Mouse (Mus musculus): Measurements from ENCODE around the gene Mme.

Gene Mme

DNA sequence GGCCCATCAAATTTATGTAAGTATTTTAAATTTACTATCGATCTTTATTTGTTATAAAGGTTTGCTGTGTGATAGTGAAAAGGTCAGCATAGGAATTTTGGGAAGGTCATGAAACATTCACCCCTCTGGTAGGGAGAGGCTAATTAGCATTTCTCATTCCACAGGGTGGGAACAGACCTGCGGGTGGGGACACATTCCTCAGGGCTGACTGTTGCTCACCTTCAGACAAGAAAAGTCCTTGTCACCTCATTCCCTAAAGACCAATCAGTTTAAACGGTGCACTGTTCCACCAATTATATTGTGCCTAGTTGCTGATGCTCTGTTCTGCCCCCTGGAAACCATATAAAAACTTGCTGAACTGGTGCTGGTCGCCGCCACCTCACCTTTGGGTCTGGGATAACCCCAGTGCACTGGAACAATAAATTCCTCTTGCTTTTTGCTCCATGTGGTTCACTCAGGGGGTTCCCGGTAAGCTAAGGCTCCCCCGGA lies at the start of gene Mme:
Gene Mme (plus strand): TSS at position 439 of the 489 bp plus-strand sequence.
- no peak for DNase-seq (ENCODE audit: low spot score in 2 of 2)

GRCm38 (mm10) chr3:63196565-63196964 lies 44.8 kb upstream of the Mme start:
- DNase-seq (ENCODE audit: low spot score in 2 of 2): no peak

DNA sequence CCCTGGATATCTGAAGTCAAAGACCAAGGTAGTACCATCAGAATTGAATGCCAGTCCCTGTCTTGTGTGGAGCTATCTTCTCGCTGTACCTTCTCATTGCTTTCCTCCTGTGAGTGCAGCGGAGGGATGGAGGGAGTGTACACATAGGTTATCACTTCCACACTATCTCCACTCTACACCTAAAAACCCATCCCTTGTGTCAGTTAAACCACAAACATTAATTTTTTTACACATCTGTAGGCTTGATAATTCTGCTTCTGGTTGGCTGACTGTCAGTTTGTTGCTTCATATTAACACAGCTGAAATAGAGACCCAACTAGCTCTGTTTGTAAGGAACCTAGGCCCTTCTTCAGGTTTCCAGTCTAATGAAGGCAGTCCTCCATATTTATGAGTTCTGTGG lies 43.3 kb upstream of the Mme start:
- DNase-seq (ENCODE audit: low spot score in 2 of 2): no peak

GRCm38 (mm10) chr3:63221867-63222591 lies 19.3 kb upstream of the Mme start:
- no peak for DNase-seq (ENCODE audit: low spot score in 2 of 2)

DNA sequence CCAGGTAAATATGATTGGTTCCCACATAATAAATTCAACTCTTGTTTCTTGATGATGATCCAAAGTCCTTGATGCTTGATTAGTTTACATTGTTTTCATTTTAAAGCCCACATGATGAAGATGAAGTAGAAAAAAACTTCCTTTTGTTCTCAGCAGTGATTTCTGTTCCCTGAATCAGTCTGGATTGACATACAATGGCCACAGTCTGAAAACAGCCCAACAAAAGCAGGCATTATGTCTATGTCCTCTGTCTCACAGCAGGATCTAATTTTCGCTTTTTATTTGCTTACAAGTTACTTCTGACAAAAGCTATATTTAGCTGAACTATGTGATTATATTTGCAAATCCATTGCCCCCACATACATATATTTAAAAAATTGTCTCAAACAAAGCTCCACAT lies 17.7 kb upstream of the Mme start:
- no peak for DNase-seq (ENCODE audit: low spot score in 2 of 2)

- no peak for DNase-seq (ENCODE audit: low spot score in 2 of 2)
These were observed 5.4 kb upstream of the Mme start for GRCm38 (mm10) chr3:63235957-63236356.

DNA sequence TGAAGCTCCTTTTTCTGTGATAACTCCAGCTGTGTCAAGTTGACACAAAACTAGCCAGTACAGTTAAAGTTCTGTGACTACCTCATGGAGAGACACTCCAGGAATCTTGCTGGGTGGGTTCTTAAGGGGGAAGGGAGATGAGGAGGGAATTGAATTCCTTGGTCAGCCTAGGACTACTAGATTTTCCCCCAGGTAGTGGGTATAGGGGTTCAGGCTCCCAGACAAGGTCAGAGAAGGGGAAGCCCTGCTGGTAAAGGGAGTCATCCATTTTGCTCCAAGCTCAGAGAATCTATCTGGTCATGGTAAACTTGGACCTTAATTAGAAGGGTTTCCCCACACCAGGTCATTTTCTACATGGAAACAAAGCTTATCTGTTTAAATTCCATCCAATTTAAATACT lies 2.4 kb downstream of the Mme start:
- DNase-seq (ENCODE audit: low spot score in 2 of 2): no peak

- no peak for DNase-seq (ENCODE audit: low spot score in 2 of 2)
These were observed 30.8 kb downstream of the Mme start for GRCm38 (mm10) chr3:63272091-63272490.

- no peak for DNase-seq (ENCODE audit: low spot score in 2 of 2)
These were observed 53.0 kb downstream of the Mme start for GRCm38 (mm10) chr3:63294316-63294715.

- no peak for DNase-seq (ENCODE audit: low spot score in 2 of 2)
These were observed 53.5 kb downstream of the Mme start for GRCm38 (mm10) chr3:63294791-63295190.

DNA sequence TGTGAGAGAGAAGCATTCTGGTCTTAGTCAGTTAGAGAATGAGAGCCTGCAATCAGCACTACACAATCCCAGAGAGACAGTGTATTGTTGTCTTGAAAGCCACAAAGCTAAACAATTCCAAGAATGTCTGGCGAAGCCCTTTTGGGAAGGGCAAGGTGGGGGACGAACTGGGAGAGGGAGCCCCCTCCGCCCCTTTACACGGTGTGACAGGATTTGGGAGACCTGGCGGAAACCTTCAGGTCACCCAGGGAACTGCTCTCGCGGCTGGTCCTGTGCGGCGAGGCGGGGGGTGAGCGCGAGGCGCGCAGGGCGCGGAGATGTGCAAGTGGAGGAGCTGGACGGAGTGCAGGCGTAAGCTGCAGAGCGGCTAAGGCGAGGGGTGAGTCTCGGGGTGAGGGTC lies 53.9 kb downstream of the Mme start:
- DNase-seq (ENCODE audit: low spot score in 2 of 2): no peak

- peak in 1 of 2 experiments; percentile 13 for DNase-seq (ENCODE audit: low spot score in 2 of 2)
These were observed 54.4 kb downstream of the Mme start for GRCm38 (mm10) chr3:63295657-63296231.

- DNase-seq (ENCODE audit: low spot score in 2 of 2): no peak
These were observed 55.1 kb downstream of the Mme start for GRCm38 (mm10) chr3:63296411-63296810.

DNA sequence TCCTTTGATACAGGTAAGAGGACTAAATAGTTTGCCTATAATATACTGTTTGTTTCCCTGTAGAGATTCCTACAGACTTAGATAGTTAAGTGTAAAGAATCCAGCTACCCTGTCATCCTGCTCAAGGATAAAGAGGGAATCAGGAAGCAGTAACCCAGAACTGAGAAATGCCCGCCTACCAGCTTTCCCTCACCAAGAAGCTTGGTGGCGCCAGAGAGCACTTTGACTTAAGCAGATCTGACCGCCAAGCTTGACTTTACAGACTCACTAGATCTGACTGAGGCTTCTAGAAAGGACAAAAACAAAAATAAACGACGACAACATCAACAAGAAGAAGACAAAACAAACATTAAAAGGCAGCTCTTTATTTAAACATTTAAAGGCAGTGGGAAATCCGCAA lies 56.5 kb downstream of the Mme start:
- peak in 1 of 2 experiments; percentile 23 for DNase-seq (ENCODE audit: low spot score in 2 of 2)

DNA sequence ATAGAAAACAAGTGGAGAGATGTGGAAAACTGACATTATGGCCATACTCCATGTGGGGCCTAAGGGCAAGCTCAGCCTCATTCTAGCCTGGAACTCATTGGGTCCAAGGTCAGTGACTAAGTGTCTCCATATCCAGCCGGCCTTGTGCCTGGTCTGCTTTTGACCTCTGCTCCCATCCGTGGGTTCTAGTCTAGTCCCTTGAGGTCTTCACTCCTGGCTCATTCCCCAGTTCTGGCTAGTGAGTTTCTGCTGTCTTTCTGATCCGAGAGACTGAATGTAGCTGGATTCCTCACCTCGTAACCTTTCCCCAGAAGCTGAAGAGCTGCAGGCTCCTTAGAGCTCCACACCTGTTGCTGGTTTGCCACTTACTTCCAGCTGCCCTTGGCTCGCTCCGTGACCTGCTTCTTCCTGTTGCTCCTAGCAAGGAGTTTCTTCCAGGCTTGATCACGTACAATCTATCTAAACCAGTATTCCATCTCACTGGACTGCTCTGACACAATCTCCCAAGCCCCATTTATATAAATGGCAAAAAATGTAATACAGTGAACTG lies 73.9 kb downstream of the Mme start:
- DNase-seq (ENCODE audit: low spot score in 2 of 2): no peak

GRCm38 (mm10) chr3:63317496-63317895 lies 76.2 kb downstream of the Mme start:
- no peak for DNase-seq (ENCODE audit: low spot score in 2 of 2)

DNA sequence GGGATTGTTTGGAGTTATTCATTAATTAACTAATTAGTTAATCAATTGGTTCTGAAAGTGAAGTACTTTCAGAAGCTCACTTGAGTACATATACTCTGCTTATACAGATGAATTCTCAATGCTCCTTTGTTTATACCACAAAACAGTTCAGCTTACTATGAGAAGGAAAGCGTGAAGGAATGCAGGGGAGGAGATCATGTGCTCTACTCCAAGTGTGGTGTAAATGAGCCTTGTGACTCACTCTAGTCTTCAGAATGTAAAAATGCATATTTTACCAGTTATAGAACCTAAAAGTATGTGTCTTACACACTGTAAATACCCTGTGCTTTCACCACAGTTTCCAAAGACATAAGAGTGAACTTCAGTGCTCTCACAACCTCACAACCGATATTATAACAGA lies 84.3 kb downstream of the Mme start:
- no peak for DNase-seq (ENCODE audit: low spot score in 2 of 2)

DNA sequence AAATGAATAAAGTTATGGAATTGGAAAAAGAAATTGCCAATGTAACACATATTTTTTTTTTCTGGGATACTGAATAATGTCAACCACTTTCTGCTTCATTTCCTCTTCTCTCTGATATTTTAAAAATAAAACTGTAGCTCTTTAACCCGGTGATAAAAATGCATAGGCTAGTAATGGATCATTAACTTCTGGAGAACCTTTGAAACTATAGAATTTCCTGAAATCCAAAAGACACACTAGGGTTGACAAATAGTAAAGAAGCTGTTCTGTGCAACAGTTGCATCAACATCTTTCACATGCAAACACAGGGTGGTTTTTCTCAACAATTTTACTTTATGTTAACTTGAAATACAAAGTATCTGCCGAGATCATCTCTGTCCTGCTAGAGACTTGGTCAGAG lies 98.8 kb downstream of the Mme start:
- DNase-seq (ENCODE audit: low spot score in 2 of 2): no peak

GRCm38 (mm10) chr3:63340546-63340945 lies 99.2 kb downstream of the Mme start:
- no peak for DNase-seq (ENCODE audit: low spot score in 2 of 2)

DNA sequence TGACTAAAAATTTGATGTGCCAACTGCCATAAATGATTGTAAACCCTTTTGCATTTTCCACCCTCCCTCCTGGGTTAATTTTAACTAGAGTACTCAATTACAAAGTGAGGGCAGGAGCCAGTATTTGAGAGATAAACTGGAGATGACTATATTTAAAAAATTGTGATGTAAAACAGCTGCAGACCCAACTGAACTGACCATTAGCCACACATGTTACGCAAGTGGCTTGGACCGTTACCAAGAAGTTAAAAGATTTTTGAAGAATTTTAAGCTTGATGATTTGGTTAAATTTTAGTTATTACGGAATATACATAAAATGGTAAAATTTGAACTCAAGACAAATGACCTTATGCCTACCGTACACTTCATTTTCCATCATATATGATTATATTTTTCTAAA lies 100.1 kb downstream of the Mme start:
- DNase-seq (ENCODE audit: low spot score in 2 of 2): no peak

DNA sequence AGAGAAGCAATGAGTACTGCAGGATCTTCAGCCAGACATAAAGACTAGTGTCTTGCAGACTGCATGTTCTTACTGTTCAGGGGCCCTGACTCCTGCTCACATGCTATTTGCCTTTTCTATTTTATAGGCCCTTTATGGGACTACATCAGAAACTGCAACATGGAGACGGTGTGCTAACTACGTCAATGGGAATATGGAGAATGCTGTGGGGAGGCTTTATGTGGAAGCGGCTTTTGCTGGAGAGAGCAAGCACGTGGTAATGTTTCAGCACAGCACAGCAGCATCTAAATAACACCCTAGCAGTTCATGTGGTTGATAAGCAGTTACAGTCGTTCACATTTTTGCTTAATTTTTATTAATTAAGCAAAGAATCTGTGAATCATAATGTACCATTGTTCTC lies 103.7 kb downstream of the Mme start:
- no peak for DNase-seq (ENCODE audit: low spot score in 2 of 2)

- no peak for DNase-seq (ENCODE audit: low spot score in 2 of 2)
These were observed 107.6 kb downstream of the Mme start for GRCm38 (mm10) chr3:63348893-63349426.

DNA sequence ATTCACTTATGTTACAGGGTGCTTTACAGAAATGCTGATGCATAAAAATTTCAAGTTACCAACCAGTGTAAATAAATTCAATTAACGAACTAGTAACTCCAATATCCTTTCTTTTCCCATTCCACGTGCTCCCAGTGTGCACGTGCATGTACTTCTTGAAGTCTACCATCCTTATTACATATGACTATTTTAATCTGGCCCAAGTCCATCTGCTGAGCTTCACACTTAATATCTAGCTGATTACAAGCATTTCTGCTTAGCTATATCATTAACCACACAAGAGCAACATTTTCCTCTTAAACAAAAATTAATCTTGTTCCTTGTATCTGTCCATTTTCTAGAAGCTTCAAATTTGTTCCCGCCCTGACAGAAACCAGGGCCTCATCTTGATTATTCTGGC lies 108.9 kb downstream of the Mme start:
- no peak for DNase-seq (ENCODE audit: low spot score in 2 of 2)

All from spleen, postnatal 10 days (tissue).